Mouse (Mus musculus): ENCODE measurements around the gene Dst. TPM values are rescaled to one million over a fixed set of nuclear protein-coding genes. Genes with fewer than 3 reads are reported as not detected.

Dst gene
- polyA plus RNA-seq, 1 experiment from 2014 or later: 5.9 TPM

- Histone ChIP-seq H3K27ac (no peak overlapping the region), H3K4me3 (ENCODE audit: inconsistent target) (no peak overlapping the region), H3K36me3 (ENCODE audit: inconsistent target) (no peaks in the 10 kb centered on the region), H3K79me2 (ENCODE audit: inconsistent target) (no peaks in the 10 kb centered on the region)
- 97% methylated on average over 7 of the region's 7 CpGs for WGBS (ENCODE audit: missing documents)
These were observed 130.5 kb downstream of the Dst start for GRCm38 (mm10) chr1:34038571-34038970.

GRCm38 (mm10) chr1:34040049-34040448 is 132.0 kb downstream of the Dst start:
- WGBS (ENCODE audit: missing documents): 65% methylated on average over 3 of the region's 3 CpGs
- H3K79me2 ChIP-seq (ENCODE audit: inconsistent target): no peaks in the 10 kb centered on the region

GRCm38 (mm10) chr1:34040901-34041721 is 133.1 kb downstream of the Dst start:
- Histone ChIP-seq H3K4me3 (ENCODE audit: inconsistent target) (no peak overlapping the region), H3K36me3 (ENCODE audit: inconsistent target) (no peaks in the 10 kb centered on the region), H3K27ac (no peak overlapping the region), H3K79me2 (ENCODE audit: inconsistent target) (no peaks in the 10 kb centered on the region)
- WGBS (ENCODE audit: missing documents): 91% methylated on average over 8 of the region's 8 CpGs

More at GRCm38 (mm10) chr1:34040049-34040448, 132.0 kb downstream of the Dst start:
- H3K4me3 ChIP-seq (ENCODE audit: inconsistent target): no peak overlapping the region
- H3K27ac ChIP-seq: no peak overlapping the region
- H3K36me3 ChIP-seq (ENCODE audit: inconsistent target): no peaks in the 10 kb centered on the region

- 85% methylated on average over 3 of the region's 3 CpGs for WGBS (ENCODE audit: missing documents)
- Histone ChIP-seq H3K36me3 (ENCODE audit: inconsistent target) (no peaks in the 10 kb centered on the region), H3K27ac (no peak overlapping the region), H3K79me2 (ENCODE audit: inconsistent target) (no peaks in the 10 kb centered on the region), H3K4me3 (ENCODE audit: inconsistent target) (no peak overlapping the region)
These were observed 134.3 kb downstream of the Dst start for GRCm38 (mm10) chr1:34042299-34042698.

- Histone ChIP-seq H3K79me2 (ENCODE audit: inconsistent target) (no peaks in the 10 kb centered on the region), H3K4me3 (ENCODE audit: inconsistent target) (no peak overlapping the region), H3K27ac (no peak overlapping the region), H3K36me3 (ENCODE audit: inconsistent target) (no peaks in the 10 kb centered on the region)
- 95% methylated on average over 8 of the region's 8 CpGs for WGBS (ENCODE audit: missing documents)
These were observed 135.3 kb downstream of the Dst start for GRCm38 (mm10) chr1:34043327-34043726.

- 95% methylated on average over 7 of the region's 7 CpGs for WGBS (ENCODE audit: missing documents)
- no peaks in the 10 kb centered on the region for H3K36me3 ChIP-seq (ENCODE audit: inconsistent target)
- no peak overlapping the region for H3K27ac ChIP-seq
- no peak overlapping the region for H3K4me3 ChIP-seq (ENCODE audit: inconsistent target)
- H3K79me2 ChIP-seq (ENCODE audit: inconsistent target): no peaks in the 10 kb centered on the region
These were observed 136.0 kb downstream of the Dst start for GRCm38 (mm10) chr1:34043836-34044550.

- H3K4me3 ChIP-seq (ENCODE audit: inconsistent target): no peak overlapping the region
- WGBS (ENCODE audit: missing documents): 21% methylated on average over 3 of the region's 3 CpGs
- no peaks in the 10 kb centered on the region for H3K36me3 ChIP-seq (ENCODE audit: inconsistent target)
- no peaks in the 10 kb centered on the region for H3K79me2 ChIP-seq (ENCODE audit: inconsistent target)
- no peak overlapping the region for H3K27ac ChIP-seq
These were observed 136.7 kb downstream of the Dst start for GRCm38 (mm10) chr1:34044675-34045074.

- H3K79me2 ChIP-seq (ENCODE audit: inconsistent target): no peaks in the 10 kb centered on the region
- no peak overlapping the region for H3K27ac ChIP-seq
- WGBS (ENCODE audit: missing documents): 85% methylated on average over 3 of the region's 3 CpGs
- no peaks in the 10 kb centered on the region for H3K36me3 ChIP-seq (ENCODE audit: inconsistent target)
- no peak overlapping the region for H3K4me3 ChIP-seq (ENCODE audit: inconsistent target)
These were observed 139.3 kb downstream of the Dst start for GRCm38 (mm10) chr1:34047285-34047684.

- 93% methylated on average over 2 of the region's 3 CpGs for WGBS (ENCODE audit: missing documents)
- H3K4me3 ChIP-seq (ENCODE audit: inconsistent target): no peak overlapping the region
- H3K79me2 ChIP-seq (ENCODE audit: inconsistent target): no peaks in the 10 kb centered on the region
- no peaks in the 10 kb centered on the region for H3K36me3 ChIP-seq (ENCODE audit: inconsistent target)
- no peak overlapping the region for H3K27ac ChIP-seq
These were observed 143.2 kb downstream of the Dst start for GRCm38 (mm10) chr1:34051251-34051650.

- H3K4me3 ChIP-seq (ENCODE audit: inconsistent target): no peak overlapping the region
- no peak overlapping the region for H3K27ac ChIP-seq
- H3K36me3 ChIP-seq (ENCODE audit: inconsistent target): no peaks in the 10 kb centered on the region
- 88% methylated on average over 5 of the region's 5 CpGs for WGBS (ENCODE audit: missing documents)
- no peaks in the 10 kb centered on the region for H3K79me2 ChIP-seq (ENCODE audit: inconsistent target)
These were observed 144.4 kb downstream of the Dst start for GRCm38 (mm10) chr1:34052422-34052821.

- Histone ChIP-seq H3K27ac (no peak overlapping the region), H3K4me3 (ENCODE audit: inconsistent target) (no peak overlapping the region), H3K79me2 (ENCODE audit: inconsistent target) (no peaks in the 10 kb centered on the region), H3K36me3 (ENCODE audit: inconsistent target) (no peaks in the 10 kb centered on the region)
- WGBS (ENCODE audit: missing documents): 97% methylated on average over 10 of the region's 10 CpGs
These were observed 146.9 kb downstream of the Dst start for GRCm38 (mm10) chr1:34054970-34055369.

GRCm38 (mm10) chr1:34056658-34057057 is 148.6 kb downstream of the Dst start:
- 91% methylated on average over 14 of the region's 14 CpGs for WGBS (ENCODE audit: missing documents)
- Histone ChIP-seq H3K27ac (no peak overlapping the region), H3K4me3 (ENCODE audit: inconsistent target) (no peak overlapping the region), H3K36me3 (ENCODE audit: inconsistent target) (no peaks in the 10 kb centered on the region), H3K79me2 (ENCODE audit: inconsistent target) (no peaks in the 10 kb centered on the region)

- no peaks in the 10 kb centered on the region for H3K36me3 ChIP-seq (ENCODE audit: inconsistent target)
- no peak overlapping the region for H3K4me3 ChIP-seq (ENCODE audit: inconsistent target)
- 89% methylated on average over 12 of the region's 12 CpGs for WGBS (ENCODE audit: missing documents)
- no peak overlapping the region for H3K27ac ChIP-seq
- no peaks in the 10 kb centered on the region for H3K79me2 ChIP-seq (ENCODE audit: inconsistent target)
These were observed 151.2 kb downstream of the Dst start for GRCm38 (mm10) chr1:34059231-34059630.

- Histone ChIP-seq H3K4me3 (ENCODE audit: inconsistent target) (no peak overlapping the region), H3K36me3 (ENCODE audit: inconsistent target) (no peaks in the 10 kb centered on the region), H3K27ac (no peak overlapping the region), H3K79me2 (ENCODE audit: inconsistent target) (no peaks in the 10 kb centered on the region)
- WGBS (ENCODE audit: missing documents): 57% methylated on average over 6 of the region's 6 CpGs
These were observed 152.4 kb downstream of the Dst start for GRCm38 (mm10) chr1:34060446-34060845.

- Histone ChIP-seq H3K79me2 (ENCODE audit: inconsistent target) (no peaks in the 10 kb centered on the region), H3K27ac (no peak overlapping the region), H3K4me3 (ENCODE audit: inconsistent target) (no peak overlapping the region), H3K36me3 (ENCODE audit: inconsistent target) (no peaks in the 10 kb centered on the region)
- WGBS (ENCODE audit: missing documents): 37% methylated on average over 4 of the region's 4 CpGs
These were observed 153.1 kb downstream of the Dst start for GRCm38 (mm10) chr1:34061078-34061477.

Data from macrophage (primary cell).